Mouse (Mus musculus) gastrocnemius, postnatal 25 days (tissue): ENCODE measurements around the gene Rit1. TPM values are rescaled to one million over a fixed set of nuclear protein-coding genes. Genes with fewer than 3 reads are reported as not detected.
"Not testable (repeated sequence)": the region's sequence is repeated elsewhere in the genome, so short reads cannot be mapped to it uniquely, and the experiment has no call there.

Experiments
- DNase-seq: peaks from one replicate; pipeline ENCODE4 v3.0.0; 2022
- long read RNA-seq, 2 experiments: library from polyadenylated mRNA; stranded (forward); transcript quantifications; one replicate each; pipeline ENCODE4 v2.0.0; 2021
- total RNA-seq, 2 experiments: library from RNA; stranded (reverse); gene quantifications; 1 replicate in 1 of 2; 2 replicates in 1 of 2; pipeline ENCODE4 v1.2.3; 2021

Gene Rit1
- total RNA-seq = 10 to 100 TPM; 18.4 to 18.7 TPM
- long read RNA-seq, experiment 1, transcript Rit1-201 (6 exons, 1,204 nt) = major isoform, 10 of 18 reads
- long read RNA-seq, experiment 1, partial matches to known transcripts = 2 of 18 reads
- long read RNA-seq, experiment 1, other reads (novel, unspliced or antisense) = 4 of 18 reads
- long read RNA-seq, experiment 2, transcript Rit1-201 (6 exons, 1,204 nt) = major isoform, 17 of 21 reads
- long read RNA-seq, experiment 2, partial matches to known transcripts = 0 of 21 reads
- long read RNA-seq, experiment 2, other reads (novel, unspliced or antisense) = 2 of 21 reads

DNA sequence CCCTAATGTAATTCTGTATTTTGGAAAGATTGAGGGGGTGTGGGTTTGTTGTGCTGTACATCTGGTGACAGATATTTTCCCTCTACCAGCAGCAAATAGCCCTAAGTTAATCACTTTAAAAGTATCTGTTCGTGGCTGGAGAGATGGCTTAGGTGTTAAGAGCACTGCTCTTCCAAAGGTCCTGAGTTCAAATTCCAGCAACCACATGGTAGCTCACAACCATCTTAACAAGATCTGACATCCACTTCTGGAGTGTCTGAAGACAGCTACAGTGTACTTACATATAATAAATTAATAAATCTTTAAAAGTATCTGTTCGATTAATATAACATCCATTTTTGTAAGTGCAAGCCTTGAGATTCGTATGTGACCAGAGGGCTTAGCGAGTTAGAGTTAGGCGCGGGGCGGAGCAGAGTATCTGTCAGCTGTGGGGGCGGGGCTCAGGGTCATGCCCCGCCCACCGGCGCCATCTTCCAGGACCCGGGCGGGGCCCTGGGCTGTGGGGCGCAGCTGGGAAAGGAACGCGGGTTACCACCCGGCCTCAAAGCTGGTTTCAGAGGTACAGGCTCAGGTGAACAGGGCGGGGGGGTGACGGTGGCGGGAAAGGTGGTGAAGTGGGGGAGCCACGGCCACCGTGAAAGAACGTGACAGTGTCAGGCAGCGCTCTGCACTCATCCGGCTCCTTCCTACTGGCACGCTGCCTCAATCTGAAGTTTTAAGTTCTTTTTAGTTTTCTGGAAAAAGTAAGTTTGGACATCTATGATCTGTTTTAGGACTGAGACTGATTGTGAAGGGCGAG, at the start of gene Rit1:
Gene Rit1 (plus strand): TSS at position 440 of the 799 bp plus-strand sequence.
- DNase-seq = peak; percentile 85

DNA sequence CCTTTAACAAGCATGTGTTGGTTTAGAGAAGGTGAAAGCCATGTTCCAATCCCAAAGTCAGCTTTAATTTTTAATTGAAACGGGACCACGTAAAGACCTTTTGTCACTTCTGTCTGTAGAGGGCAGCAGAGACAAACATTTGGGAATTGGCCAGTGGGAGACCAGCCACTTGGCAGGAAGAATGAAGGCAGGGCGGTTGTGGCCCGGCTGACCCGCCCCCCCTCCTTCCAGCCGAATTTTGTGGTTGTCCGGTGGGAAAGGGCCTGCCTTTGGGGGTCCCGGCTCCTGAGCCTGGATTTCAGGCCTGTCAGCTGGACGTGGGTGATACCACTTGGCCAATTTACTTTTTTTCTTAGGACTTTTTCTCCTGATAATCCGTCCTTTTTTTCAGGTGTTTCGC, 39.2 kb upstream of the Rit1 start:
- peak; percentile 67 for DNase-seq

DNA sequence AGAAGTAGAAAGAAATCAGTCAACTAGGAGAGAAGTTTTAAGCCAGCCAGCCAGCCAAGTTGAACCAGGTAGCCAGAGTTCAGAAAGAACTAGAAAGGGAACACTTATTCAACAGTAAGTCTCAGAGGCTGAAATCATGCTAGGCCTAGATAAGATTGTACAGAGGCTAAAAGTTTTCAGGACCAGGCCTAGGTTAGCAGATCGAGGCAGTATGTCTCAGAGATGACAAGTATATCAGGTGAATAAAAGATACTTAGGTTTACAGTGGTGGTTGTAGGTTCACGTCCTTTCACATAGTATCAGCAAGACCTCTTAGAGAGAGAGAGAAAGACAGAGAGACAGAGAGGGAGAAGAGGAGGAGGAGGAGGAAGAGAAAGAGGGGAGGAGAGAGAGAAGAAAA, 32.8 kb upstream of the Rit1 start:
- no peak for DNase-seq

DNA sequence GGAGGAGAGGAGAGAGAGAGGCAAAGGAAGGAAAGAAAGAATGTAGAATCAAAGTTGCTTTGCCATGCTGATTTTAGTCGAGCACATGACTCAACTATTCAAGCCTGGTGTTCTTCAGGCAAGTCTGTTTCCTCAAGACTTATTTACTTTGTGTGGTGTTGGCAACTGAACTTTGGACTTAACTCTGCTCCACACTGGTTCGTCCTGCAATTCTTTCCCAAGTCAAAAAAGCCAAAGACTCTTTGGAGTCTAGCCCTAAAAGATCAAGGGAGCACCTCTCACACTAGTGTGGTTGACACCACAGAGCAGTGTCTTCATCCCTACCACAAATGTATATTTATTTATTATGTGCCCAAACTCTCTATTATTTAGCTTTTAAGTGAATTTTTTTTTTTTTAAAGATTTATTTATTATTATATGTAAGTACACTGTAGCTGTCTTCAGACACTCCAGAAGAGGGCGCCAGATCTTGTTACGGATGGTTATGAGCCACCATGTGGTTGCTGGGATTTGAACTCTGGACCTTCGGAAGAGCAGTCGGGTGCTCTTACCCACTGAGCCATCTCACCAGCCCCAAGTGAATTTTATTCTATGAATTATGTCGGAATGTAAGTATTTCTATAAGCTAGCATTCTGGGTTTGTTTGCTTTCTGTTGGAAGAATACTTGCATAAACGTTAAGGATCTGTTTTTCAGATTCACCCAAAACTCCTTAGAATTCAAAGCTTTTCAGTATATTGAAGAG, 32.2 kb upstream of the Rit1 start:
- DNase-seq = no peak

DNA sequence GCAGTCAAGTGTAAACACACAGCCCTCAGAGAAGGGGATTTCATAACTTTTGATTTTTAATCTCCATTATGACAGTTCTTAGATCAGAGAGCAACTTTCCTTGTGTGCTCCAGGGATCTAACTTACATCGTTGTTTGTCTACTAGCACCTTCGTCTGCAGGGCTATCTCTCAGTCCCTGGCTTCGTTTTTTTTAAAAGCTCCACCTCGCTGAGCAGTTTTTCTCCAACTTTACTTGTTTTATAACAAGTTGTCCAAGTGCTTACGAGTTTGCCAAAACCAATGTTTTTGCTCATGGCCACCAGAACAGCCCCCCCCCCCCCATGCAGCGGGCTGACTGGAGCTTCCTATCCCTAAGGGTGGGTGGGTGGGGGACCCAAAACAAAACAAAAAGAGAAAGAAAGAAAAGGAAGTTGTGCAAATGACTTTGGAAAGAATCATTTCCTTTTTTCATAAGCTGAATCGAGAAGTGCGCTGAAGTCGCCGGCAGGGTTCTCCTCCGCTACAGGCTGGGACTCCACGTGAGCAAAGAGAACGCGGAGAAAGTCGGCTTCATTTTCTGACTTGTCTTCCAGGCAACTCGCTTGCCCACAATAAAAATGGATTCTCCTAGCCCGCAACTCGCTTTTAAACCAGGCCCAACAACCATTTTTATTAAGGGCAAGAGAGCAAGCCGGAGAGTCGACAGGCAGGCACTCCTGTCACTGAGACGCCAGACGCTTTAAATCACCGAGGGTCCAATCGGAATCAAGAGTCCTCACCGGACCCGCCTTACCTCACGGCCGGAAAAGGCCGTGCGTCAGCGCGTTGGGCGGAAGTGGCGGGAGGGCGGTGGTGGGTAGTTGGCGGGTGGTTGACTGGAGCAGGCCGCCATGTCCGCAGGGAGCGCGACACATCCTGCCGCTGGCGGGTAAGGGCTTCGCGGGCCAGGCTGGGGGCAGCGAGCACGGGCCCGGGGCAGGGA, 31.4 kb upstream of the Rit1 start, which contains the start of gene Khdc4:
Gene Khdc4 (plus strand): TSS at position 824 of the 962 bp plus-strand sequence.
- peak; percentile 98 for DNase-seq

DNA sequence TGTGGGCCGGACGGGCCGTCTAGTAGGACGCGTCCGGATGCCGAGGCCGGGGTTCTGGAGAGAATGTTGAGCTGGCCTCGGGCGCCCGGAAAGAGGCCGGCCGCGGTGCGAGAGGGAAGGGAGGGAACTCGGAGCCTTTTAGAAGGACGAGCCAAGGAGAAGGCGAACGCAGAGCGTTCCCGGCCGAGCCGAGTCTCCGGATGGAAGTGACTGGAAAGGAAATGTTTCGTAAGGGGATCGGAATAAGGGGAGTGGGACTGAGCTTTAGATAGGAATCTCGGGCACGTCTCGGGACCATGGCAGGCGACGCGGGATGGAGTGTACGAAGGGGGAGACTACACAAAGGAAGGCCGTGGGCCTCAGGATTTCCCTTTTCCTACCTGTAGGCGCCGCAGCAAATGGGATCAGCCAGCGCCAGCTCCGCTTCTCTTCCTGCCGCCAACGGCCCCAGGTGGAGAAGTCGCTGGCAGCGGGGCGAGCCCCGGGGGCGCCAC, 30.6 kb upstream of the Rit1 start:
- no peak for DNase-seq

DNA sequence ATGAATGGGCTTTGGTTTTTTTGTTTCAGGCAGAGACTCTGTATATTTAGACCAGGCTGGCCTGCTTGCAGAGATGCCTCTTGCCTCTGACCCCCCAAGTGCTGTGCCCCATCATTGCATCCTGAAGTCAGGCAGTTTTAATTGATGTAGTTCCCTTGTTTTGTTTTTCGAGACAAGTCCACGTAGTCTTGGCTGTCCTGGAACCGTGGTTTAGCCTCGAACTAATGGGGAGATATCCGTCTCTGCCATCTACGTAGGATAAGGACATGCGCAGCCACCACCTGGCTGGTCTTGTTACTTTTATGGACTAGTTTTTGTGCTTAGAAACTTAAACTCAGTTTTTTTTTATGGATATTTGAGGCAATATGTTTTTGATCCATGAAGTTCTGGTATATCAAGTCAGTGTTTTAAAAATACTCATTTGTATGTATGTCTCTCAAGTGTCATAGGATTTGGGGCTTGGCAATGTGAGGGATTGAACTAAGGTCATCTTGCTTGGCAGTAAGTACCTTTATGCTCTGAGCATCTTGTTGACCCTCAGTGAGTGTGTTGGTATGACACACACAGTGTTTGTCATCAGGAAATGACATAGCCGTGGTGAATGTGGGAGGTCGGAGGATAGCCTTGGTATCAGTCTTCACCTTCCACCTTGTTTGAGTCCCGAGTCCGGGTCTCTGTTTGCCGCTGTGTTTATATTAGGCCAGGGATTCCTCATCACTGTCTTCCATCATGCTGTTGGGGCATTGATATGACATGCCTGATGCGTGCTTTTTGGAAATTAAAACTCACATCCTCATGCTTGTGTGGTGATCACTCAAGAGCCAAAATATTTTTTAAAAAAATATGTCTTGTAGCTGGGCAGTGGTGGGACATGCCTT, 29.7 kb upstream of the Rit1 start:
- DNase-seq = no peak

DNA sequence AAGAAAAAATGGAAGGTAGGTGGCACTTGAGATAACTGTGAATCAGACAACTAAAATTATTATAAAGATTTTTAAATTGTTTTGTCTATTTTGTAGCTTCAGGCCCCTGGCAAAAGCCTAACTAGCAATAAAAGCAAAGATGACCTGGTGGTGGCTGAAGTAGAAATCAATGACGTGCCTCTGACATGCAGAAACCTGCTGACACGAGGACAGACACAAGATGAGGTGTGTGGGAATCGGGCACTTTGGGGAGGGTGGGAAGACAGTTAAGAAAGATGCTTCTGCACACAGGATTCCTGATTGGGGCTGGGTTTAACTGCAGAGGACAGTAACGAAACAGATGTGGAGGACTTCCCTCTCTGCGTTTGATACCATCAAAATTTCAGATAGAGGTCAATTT, 27.6 kb upstream of the Rit1 start:
- no peak for DNase-seq

DNA sequence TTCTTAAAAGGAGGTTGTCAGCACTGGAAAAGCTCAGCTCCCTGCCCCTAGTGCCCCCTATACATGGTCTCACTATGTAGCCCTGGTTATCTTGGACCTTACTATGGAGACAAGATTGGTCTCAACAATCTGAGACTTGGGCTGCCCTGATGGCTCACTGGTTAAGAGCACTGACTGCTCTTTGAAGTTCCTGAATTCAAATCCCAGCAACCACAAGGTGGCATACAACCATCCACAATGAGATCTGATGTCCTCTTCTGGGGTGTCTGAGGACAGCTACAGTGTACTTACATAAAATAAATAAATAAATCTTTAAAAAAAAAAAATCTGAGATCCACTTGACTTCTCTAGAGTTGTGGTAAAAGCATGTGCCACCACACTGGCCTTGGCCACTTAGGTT, 21.1 kb upstream of the Rit1 start:
- DNase-seq = no peak

DNA sequence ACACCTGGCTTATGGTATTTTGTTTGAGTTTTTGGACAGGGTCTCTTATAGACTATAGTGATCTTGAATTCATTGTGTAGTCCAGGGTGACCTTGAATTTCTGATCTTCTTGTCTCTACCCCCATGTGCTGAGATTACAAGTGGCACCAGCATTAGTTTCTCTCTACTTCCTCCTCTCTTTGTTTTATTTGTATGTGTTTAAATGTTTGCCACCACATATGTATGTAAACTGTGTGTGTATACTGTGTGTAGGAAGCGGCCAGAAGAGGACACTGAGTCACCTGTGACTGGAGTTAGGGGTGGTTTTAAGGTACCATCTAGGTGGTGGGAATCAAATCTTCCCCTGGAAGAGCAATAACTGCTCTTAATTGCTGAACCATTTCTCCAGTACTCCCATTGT, 18.6 kb upstream of the Rit1 start:
- DNase-seq = no peak

DNA sequence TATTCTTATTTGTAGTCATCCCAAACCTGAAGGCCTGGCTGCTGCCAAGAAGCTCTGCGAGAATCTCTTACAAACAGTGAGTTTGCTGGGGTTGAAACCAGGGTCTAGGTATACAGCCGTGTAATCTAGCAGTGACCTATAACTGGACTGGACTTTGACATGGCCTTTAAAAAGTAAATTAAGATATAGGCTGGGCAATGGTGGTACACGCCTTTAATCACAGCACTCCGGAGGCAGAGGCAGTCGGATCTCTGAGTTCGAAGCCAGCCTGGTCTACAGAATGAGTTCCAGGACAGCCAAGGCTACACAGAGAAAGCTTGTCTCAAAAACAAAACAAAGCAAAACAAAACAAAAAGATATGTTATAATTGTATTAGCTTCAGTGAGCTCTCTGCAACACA, 17.8 kb upstream of the Rit1 start:
- no peak for DNase-seq

DNA sequence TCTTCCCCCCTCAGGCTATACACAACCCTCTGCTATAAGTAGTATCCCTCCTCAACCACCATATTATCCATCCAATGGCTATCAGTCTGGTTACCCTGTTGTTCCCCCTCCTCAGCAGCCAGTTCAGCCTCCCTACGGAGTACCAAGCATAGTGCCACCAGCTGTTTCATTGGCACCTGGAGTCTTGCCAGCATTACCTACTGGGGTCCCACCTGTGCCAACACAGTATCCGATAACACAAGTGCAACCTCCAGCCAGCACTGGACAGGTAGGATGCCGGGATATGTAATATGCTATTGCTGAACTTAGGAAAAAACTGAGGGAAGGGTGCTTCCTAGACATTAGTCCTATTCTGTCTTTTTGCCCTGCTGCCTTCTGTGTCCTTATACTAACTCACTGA, 16.4 kb upstream of the Rit1 start:
- DNase-seq = no peak

DNA sequence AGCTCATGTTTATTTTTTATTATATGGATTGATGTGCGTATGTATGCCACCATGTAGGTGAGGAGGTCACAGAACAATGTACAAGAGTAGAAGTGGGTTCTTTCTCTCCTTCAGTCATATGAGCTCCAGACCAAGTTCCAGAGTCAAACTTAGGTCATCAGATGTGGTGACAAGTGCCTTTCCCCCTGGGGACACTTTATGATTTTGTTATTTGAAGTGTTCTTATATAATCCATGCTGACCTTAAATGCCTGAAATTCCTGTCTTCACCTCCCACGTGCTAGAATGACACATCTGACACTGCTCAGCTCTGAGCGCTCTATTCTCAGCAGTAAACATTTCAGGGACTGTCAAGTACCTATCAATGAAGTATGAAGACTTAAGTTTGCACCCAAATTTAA, 15.4 kb upstream of the Rit1 start:
- DNase-seq = no peak

DNA sequence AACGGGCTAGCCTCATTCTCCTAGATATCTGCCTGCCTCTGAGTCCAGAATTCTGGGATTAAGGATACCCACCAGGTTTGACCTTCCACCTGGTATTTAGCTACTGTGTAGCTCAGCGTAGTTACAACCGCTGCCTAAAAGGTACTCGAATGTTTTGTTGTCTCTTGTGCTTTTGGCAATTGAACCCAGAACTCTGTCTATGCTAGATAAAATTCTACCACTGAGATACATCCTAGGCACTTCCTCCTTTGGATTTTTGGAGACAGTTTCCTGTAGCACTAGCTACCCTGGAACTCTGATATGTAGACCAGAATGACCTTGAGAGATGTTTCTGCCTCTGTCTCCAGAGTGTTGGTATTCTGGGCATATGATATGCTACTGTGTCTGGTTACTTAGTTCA, 2.9 kb upstream of the Rit1 start:
- DNase-seq = no peak

DNA sequence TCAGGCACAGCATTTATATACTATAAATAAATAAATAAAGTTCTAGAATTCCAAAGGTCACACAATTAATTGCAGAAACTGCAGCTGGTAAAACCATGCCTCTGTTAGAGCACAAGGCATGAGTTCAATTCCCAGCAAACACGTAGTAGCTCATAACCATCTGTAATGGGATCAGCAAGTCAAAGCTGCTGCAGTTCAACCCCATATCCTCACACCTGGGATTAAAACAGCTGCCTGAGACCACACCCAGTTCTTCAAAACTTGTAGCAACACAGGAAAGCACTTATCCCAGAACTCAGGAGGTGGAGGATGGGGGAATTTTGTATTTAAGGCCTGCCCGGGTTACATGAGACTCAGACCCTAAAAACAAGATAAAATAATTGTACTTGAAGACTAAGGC, 1.9 kb upstream of the Rit1 start:
- no peak for DNase-seq

DNA sequence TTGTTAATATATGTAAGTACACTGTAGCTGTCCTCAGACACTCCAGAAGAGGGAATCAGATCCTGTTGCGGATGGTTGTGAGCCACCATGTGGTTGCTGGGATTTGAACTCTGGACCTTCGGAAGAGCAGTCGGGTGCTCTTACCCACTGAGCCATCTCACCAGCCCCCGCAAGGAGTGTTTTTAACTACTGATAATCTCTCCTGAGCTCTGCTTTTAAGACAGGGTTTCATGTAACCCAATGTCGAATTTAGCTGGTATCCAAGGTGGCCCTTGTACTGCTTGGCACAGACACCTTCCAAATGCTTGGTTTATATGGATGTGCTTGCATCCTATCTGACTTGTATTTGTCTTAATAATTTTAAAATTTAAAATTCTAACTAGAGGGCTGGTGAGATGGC, 922 bp upstream of the Rit1 start:
- DNase-seq = not testable (repeated sequence)

DNA sequence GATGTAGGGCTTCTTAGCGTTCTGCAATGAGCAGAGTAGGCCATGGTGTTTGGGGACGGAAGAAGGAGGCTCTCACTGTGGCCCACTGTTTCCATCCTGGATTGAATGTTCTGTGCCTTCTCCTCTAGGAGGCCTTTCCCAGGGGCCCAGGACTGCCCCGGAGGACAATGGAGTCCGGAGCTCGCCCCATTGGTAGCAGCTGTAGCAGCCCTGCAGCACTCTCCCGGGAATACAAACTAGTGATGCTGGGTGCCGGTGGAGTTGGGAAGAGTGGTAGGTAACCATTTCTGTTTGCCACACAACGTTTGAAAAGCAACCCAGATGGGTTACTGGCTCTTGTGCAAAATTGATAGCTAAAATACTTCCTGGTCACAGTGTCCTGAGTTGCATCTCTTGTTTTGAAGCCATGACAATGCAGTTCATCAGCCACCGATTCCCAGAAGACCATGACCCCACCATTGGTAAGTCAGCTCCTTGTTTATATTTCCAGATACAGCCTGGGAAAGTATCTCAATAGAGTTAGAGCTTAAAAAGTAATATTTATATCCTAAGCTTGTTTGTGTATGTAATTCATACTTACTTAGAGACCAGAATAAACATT, 660 bp downstream of the Rit1 start:
- DNase-seq = no peak

DNA sequence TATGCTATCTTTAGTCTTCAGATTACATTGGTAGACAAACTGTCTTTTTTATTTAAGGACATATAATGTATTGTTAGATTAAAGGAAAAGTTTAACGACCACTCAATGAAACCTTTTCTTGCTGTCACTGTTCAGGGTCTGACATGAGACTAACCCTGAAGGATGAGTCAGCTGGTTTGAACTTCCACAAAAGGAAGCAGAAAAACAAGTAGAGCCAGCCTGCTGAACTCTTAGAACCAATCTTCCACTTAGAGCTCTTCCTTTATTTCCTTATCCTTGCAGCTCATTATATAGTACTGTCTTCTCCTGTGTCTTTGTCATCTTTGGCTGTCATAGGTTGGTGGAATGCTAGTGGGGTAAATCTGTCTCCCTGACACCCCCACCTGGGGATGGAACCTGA, 1.2 kb downstream of the Rit1 start:
- no peak for DNase-seq

DNA sequence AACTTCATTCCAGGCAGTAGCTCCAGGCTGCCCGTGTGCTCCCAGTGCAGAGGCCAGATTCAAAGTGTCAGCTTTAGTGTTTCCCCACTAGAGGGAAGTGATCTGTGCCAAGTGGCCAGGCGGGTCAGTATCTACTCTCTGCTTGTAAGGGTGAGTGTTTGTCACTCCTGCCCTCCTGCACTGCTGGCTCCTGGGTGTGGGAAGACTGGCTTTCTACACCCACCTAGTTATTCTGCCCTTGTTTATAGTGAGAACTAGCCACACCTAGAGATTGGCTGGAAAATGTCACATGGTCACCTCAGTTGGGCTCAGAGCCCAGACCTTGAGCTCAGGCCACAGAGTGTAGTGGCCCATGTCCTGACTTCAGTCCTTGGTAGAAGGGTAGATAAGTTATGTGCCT, 2.5 kb downstream of the Rit1 start:
- peak; percentile 21 for DNase-seq

DNA sequence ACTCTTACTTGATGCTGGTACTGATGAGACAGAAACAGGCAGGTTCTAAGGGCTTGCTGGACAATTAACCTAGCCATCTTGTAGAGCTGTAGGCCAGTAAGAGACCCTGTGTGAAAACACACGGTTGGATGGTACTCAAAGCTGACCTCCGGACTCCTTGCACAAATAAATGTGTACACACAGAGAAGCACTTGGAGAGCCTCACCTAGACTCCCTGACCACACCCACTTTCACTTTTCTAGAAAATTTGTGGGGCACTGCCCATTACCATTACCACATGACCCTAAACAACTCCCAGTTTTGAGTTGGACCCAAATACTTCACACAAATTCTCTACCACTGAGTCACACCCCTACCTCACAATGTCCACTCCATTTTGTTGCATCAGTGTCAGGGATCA, 19.9 kb downstream of the Rit1 start:
- no peak for DNase-seq
